Mouse (Mus musculus): ENCODE measurements around the gene Atp8a1.

Gene Atp8a1

DNA sequence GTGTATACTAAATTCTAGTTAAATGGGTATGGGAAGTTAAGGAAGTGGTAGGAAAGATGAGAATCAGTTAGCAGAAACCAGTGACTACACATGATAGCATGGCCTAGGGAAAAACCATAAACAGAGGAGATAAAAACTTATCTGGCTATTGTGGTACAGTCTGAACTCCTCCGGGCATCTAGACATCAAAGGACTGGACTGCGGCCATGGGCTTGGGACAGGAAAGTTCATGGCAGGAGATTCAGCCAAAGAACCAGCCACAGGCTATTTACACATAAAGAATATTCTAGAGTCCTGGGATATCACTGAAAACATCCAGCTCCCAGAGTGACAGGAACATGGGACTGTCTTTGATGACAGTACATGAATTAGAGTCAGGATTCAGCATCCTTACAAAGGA lies 73.0 kb downstream of the Atp8a1 start:
- no peak for DNase-seq (ENCODE audit: low read depth in 1 of 2, low spot score in 2 of 2)

GRCm38 (mm10) chr5:67768708-67769107 lies 78.5 kb downstream of the Atp8a1 start:
- DNase-seq (ENCODE audit: low read depth in 1 of 2, low spot score in 2 of 2): no peak

DNA sequence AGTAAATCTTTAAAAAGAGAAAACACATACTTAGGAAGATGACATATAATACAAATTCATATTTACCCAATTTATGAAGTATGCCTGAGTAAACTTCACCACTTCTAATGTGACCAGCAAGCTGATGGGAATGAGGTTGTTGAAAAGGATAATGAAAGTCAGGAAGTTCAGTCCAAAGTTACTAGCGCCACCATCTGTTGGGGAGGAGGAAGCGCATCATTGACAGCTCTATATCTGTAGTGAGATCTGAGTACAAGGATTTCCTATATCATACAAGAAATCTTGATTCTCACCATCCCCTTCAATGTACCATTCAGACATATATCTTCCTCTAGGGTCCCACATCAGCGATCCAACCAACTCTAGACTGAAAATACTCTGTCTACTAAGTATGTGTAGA lies 82.4 kb downstream of the Atp8a1 start:
- DNase-seq (ENCODE audit: low read depth in 1 of 2, low spot score in 2 of 2): no peak

- no peak for DNase-seq (ENCODE audit: low read depth in 1 of 2, low spot score in 2 of 2)
Observed at GRCm38 (mm10) chr5:67758126-67758525, 89.1 kb downstream of the Atp8a1 start.

- no peak for DNase-seq (ENCODE audit: low read depth in 1 of 2, low spot score in 2 of 2)
Observed at GRCm38 (mm10) chr5:67756138-67756537, 91.1 kb downstream of the Atp8a1 start.

DNA sequence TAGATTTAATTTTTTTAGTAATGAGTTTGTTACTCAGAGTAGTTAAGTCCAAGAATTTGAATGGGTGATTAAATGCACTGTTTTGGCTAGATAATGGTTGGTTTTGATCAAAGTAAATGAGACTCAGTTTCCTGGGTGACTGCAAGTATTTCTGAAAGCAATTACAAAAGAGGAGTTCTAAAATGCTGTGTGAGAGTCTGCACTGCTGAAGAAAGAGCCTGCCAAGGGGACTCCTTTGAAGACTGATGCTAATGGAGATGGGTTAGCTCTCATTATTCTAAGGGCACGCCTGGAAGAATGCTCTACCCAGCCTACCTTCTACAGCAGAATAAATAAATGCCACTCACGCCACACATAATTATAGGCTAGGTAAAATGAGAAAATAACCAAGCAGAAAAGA lies 94.2 kb downstream of the Atp8a1 start:
- DNase-seq (ENCODE audit: low read depth in 1 of 2, low spot score in 2 of 2): no peak

GRCm38 (mm10) chr5:67752629-67753028 lies 94.6 kb downstream of the Atp8a1 start:
- no peak for DNase-seq (ENCODE audit: low read depth in 1 of 2, low spot score in 2 of 2)

DNA sequence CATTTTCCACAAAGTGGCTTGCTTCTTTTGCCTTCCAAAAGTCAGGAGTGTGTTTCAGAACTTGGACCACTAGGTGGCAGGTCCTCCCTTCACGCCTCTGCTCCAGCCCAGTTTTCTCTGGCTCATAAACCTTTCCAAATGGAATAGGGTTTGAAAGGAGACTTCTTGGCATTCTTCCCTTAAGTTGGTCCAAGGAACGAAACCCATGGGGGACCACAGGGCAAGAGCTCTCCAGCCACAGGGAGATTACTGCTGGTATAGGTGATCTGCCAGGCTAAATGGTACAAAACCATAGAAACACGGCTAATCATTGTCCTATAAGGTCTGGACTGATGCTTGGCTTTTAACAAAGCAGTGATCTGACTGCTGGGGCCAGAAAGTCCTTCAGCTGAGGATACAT lies 95.2 kb downstream of the Atp8a1 start:
- no peak for DNase-seq (ENCODE audit: low read depth in 1 of 2, low spot score in 2 of 2)

- no peak for DNase-seq (ENCODE audit: low read depth in 1 of 2, low spot score in 2 of 2)
Observed at GRCm38 (mm10) chr5:67739261-67739660, 108.0 kb downstream of the Atp8a1 start.

DNA sequence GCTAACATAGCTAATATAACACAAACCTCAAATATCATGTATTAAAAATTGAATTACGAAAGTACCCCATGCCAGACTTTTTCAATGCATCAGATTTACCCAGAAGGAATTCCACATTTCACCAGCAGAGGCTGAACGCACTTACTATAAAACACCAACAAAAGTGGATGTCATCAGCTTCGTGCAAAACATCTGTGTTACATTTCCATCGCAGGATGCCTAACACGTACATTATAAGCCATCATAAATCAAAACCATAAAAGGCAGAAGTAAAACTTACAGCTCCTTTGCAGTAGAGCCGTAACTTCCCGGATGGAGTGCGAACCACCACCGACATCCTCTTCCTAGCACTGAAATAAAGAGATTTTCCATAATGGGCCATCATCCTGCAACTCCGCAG lies 109.1 kb downstream of the Atp8a1 start:
- DNase-seq (ENCODE audit: low read depth in 1 of 2, low spot score in 2 of 2): no peak

GRCm38 (mm10) chr5:67735771-67736170 lies 111.5 kb downstream of the Atp8a1 start:
- DNase-seq (ENCODE audit: low read depth in 1 of 2, low spot score in 2 of 2): no peak

DNA sequence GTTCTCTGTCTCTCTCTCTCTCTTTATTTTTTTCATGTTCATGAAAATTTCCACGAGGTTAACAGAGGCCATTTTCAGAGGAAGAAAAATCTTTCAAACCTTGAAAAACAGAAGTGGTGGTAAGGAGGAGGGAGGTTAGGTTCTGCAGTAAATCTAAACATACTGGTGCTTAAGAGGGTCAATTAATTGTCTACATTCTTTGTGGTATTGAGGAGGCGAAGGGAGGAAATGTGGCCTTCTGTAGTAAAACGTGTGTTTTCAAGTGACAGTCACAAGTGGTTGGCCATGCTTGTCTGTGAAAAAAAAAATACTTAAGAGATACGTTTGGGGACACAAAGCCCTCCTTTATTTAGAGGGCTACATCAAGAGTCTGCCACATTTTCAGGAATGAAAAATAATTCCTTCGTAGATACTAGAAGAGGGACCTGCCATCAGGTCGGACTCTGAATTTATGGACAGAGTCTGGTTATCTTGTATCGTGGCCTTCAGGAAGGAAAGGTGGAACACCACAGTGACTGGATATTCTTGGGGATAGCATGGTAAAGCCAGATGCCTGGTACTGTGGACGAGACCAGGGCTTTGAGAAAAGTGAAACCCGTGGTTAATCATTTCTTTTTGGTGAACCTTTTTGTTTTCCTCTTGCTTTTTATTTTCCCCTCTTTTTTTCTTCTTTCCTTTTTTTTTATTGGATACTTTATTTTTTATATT lies 113.5 kb downstream of the Atp8a1 start:
- DNase-seq (ENCODE audit: low read depth in 1 of 2, low spot score in 2 of 2): no peak

- DNase-seq (ENCODE audit: low read depth in 1 of 2, low spot score in 2 of 2): no peak
Observed at GRCm38 (mm10) chr5:67733150-67733549, 114.1 kb downstream of the Atp8a1 start.

- no peak for DNase-seq (ENCODE audit: low read depth in 1 of 2, low spot score in 2 of 2)
Observed at GRCm38 (mm10) chr5:67727755-67728154, 119.5 kb downstream of the Atp8a1 start.

DNA sequence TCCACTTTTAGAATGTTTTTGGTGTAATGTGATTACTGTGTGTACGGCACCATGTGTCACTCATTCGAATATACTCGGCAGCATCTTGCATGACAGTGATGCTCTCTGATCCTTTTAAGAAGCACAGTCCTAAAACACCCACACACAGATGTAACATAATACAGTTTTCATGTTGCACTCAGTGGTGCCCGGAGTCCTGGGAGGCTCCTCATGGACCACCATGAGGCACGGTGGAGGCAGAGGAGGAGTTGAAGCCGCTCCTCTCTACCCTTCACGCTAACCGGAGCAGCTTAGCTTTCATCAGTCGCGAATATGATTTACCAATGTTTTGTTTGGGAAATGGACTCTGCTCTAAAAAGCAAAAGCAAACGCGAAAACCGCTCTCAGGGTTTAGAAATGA lies 120.4 kb downstream of the Atp8a1 start:
- DNase-seq (ENCODE audit: low read depth in 1 of 2, low spot score in 2 of 2): no peak

GRCm38 (mm10) chr5:67701641-67702040 lies 145.6 kb downstream of the Atp8a1 start:
- no peak for DNase-seq (ENCODE audit: low read depth in 1 of 2, low spot score in 2 of 2)

DNA sequence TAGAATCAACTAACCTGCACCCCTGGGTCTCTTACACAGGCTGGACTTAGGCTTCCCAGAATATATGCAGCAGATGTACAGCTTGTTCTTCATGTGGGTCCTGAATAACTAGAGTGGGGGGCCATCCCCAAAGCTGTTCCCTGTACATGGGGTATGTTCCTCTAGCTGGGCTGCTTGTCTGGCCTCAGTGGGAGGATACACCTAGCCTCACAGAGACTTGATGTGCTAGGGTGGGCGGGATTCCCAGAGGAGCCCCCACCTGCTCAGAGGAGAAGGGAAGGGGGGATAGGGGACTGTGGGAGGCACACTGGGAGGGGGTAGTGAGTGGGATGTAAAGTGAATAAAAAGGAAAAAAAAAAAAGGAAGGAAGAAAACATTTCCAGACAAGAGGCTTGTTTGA lies 147.8 kb downstream of the Atp8a1 start:
- DNase-seq (ENCODE audit: low read depth in 1 of 2, low spot score in 2 of 2): no peak

- no peak for DNase-seq (ENCODE audit: low read depth in 1 of 2, low spot score in 2 of 2)
Observed at GRCm38 (mm10) chr5:67698176-67698575, 149.1 kb downstream of the Atp8a1 start.

DNA sequence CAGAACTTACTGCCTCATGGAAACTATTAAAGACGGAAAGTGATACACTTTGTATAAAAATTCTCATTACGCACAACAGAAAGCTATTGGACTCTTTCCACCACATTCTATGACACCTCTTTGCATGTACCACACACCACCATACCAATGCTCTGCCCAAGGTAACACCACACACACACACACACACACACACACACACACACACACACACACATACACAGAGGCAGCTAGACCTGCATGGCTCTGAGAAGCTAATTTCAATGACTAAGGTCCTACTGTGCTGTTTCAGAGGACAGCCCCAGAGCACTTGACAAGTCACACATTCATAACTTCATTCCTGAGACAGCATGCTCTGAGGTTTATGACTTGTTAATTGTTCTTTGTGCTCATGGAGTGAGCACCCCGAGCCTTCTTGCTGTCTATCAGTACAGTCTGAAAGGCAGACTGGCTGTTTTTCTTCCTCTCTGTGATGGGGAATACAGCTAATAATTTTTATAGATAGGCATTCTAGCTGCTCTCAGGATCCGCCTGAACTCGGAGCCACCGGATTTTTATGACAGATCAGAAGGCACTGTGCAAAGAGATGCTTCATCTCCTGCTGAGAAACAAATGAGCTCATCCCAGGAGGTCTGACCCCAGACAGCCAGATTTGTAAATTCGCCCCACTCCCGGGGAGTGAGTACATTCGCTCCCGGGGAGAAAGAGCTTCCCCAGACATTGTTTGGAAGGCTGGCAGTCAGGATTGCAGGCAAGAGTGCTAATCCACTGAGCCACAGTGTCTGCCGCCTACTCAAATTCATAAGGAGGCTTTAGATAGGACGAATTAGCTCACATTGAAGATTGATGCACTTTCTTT lies 150.3 kb downstream of the Atp8a1 start:
- no peak for DNase-seq (ENCODE audit: low read depth in 1 of 2, low spot score in 2 of 2)

DNA sequence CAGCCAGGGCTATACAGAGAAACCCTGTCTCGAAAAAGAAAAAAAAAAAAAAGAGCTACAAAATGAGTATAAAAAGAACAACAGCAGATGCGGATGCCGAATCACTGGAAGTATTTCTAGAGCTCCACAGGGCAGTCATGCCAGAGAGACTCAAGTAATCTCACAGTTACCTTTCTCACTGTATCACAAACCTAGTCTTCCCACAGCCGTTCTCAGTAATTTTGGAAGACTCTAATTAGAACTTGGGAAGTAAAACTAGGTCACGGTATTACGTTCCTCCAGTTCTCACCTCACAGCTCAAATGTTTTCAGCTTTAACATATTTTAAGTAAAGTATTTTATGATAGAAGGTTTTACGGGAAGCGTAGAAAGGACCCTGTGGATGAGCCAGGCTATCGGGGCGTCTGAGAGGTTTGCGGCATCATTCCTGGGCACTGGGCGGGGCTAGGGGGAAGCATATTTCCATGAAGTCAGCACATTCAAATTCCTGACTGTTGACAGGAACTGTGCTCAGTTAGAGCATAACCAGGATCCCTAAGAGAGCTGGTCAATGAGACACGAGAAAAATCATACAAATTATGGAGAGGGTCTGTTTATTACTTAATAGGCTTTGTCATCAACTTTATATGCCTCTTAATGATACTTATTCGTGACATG lies 152.1 kb downstream of the Atp8a1 start:
- no peak for DNase-seq (ENCODE audit: low read depth in 1 of 2, low spot score in 2 of 2)

- DNase-seq (ENCODE audit: low read depth in 1 of 2, low spot score in 2 of 2): no peak
Observed at GRCm38 (mm10) chr5:67690336-67690735, 156.9 kb downstream of the Atp8a1 start.

DNA sequence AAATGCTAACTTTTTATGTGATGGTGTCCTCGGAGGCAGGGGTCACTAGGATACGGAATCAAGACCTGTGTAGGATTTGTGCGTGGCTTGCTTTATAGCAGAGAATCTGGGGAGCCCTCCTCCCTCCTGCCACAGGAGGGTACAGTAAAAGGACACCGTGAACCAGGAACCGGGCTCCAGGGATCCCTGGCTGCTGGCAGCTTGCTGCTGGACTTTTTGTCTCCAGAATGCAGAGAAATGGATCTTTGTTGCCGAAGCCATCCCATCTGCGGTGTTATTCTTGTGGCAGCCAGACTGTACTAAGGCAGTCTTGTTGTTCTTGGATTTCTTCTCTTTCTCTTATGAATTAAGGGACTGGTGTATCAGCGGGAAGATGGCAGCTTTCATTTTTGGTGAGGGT lies 159.2 kb downstream of the Atp8a1 start:
- DNase-seq (ENCODE audit: low read depth in 1 of 2, low spot score in 2 of 2): no peak
